In the genomic region with DNA sequence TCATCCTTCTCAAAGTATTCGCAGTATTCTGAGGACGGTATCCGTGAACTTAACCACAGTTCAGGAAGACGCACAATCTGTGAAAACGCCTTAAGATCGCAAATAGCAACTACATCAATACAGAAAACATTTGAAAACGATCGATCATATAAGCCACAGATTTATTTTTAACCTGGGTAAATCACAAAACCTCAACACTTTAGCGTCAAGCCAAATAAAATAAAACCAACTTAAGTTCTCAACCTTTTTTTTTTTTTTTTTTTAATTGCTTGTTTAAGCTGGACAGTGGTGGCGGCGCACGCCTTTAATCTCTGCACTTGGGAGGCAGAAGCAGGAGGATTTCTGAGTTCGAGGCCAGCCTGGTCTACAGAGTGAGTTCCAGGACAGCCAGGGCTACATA, we compare ENCODE assay signal across 8 mouse cellular contexts. TPM values are rescaled to one million over a fixed set of nuclear protein-coding genes. Genes with fewer than 3 reads are reported as not detected.
DNase-seq lines count a peak whose midpoint lies in the region; ATAC-seq and TF ChIP-seq lines count a peak whose summit lies in the region.

No protein-coding gene starts in this region.

- TF ChIP-seq CTCF in gastrocnemius, adult 2 months (IDR thresholded peaks at IDR 0.05), result no peak
- TF ChIP-seq CTCF in C2C12 (IDR thresholded peaks at IDR 0.05; ENCODE audit: control insufficient read depth, insufficient read depth, insufficient read length), result no peak

- ATAC-seq in forebrain, embryonic 11.5 days (replicated peaks; ENCODE audit: low FRiP score), result no peak
- ATAC-seq in liver, embryonic 13.5 days (ENCODE audit: low read depth), result no peak; the same call in 1 of the 2 replicates
- ATAC-seq in megakaryocyte-erythroid progenitor cell, adult 5-6 weeks (replicated peaks; ENCODE audit: low FRiP score, low TSS enrichment, poor library complexity, severe bottlenecking), result no peak

- H3K9ac ChIP-seq in forebrain, embryonic 11.5 days (ENCODE audit: low read length), result no peak overlapping the region
- H3K9ac ChIP-seq in liver, embryonic 13.5 days, result peak overlapping the region; percentile 52

- H3K9me3 ChIP-seq in forebrain, embryonic 11.5 days (ENCODE audit: control insufficient read depth, low read length), result no peaks in the 10 kb centered on the region
- H3K9me3 ChIP-seq in liver, embryonic 13.5 days (replicated peaks), result no peaks in the 10 kb centered on the region

- no peak for DNase-seq in gastrocnemius, adult 2 months
- no peak for DNase-seq in gastrocnemius, postnatal 25 days
- no peak for DNase-seq in forebrain, embryonic 11.5 days (ENCODE audit: low spot score)
- no peak for DNase-seq in liver, embryonic 13.5 days
- DNase-seq in yolk sac, embryonic 10.5 days (ENCODE audit: low spot score), result no peak
- DNase-seq in left cerebral cortex, adult 11 months (ENCODE audit: low spot score), result no peak

- peak overlapping the region; percentile 76 for H3K27ac ChIP-seq in gastrocnemius, adult 2 months
- H3K27ac ChIP-seq in forebrain, embryonic 11.5 days (ENCODE audit: low read depth, low read length), result no peak overlapping the region
- no peak overlapping the region for H3K27ac ChIP-seq in liver, embryonic 13.5 days

- intact Hi-C loops in gastrocnemius, adult 2 months (cut with DNase I), result no loop called here

- WGBS in forebrain, embryonic 11.5 days, result 36% methylated on average over 13 of the region's 13 CpGs
- WGBS in liver, embryonic 13.5 days (ENCODE audit: insufficient replicate concordance), result 14% methylated on average over 13 of the region's 13 CpGs

- peaks cover 20% of the 10 kb centered on the region for H3K79me2 ChIP-seq in C2C12 (ENCODE audit: control insufficient read depth, insufficient read depth)

- peaks cover 18% of the 10 kb centered on the region for H3K36me3 ChIP-seq in C2C12 (ENCODE audit: control insufficient read depth, insufficient read depth)
- H3K36me3 ChIP-seq in forebrain, embryonic 11.5 days (ENCODE audit: control insufficient read depth, insufficient read depth, low read length), result no peaks in the 10 kb centered on the region; the same call in 1 of the 2 replicates
- peaks cover 29% of the 10 kb centered on the region for H3K36me3 ChIP-seq in liver, embryonic 13.5 days

- no peak overlapping the region for H3ac ChIP-seq in C2C12 (ENCODE audit: control insufficient read depth, insufficient read length, low read depth)

- no peak overlapping the region for H3K4me2 ChIP-seq in forebrain, embryonic 11.5 days (ENCODE audit: low read depth, low read length, severe bottlenecking)
- H3K4me2 ChIP-seq in liver, embryonic 13.5 days, result peak overlapping the region; percentile 65

- peaks cover 17% of the 10 kb centered on the region for H3K79me3 ChIP-seq in C2C12 (ENCODE audit: low read depth)

- H3K4me1 ChIP-seq in forebrain, embryonic 11.5 days (replicated peaks; ENCODE audit: control insufficient read depth, insufficient read depth, low read length), result peaks cover 3% of the 10 kb centered on the region; the same call in 1 of the 2 replicates
- H3K4me1 ChIP-seq in liver, embryonic 13.5 days (replicated peaks), result peaks cover 25% of the 10 kb centered on the region

- peak overlapping the region; percentile 98 for H3K4me3 ChIP-seq in gastrocnemius, adult 2 months
- peak overlapping the region; percentile 11 for H3K4me3 ChIP-seq in C2C12 (ENCODE audit: insufficient read depth, poor library complexity, severe bottlenecking)
- peak overlapping the region; percentile 76 for H3K4me3 ChIP-seq in forebrain, embryonic 11.5 days (ENCODE audit: low read depth, low read length)
- H3K4me3 ChIP-seq in liver, embryonic 13.5 days (replicated peaks), result peak overlapping the region; percentile 56

- H3K27me3 ChIP-seq in C2C12 (ENCODE audit: control insufficient read depth, insufficient read depth, insufficient read length), result peaks cover 4% of the 10 kb centered on the region
- H3K27me3 ChIP-seq in forebrain, embryonic 11.5 days (ENCODE audit: control insufficient read depth, insufficient read depth, low read length), result no peaks in the 10 kb centered on the region
- H3K27me3 ChIP-seq in liver, embryonic 13.5 days, result no peaks in the 10 kb centered on the region

TF ChIP-seq in C2C12, 6 proteins besides CTCF, POLR2A, EP300 and RAD21:
- TF ChIP-seq MYOG (IDR thresholded peaks at IDR 0.05; ENCODE audit: control insufficient read depth, extremely low read depth, insufficient read length), result no peak
- no peak for TF ChIP-seq MAX (IDR thresholded peaks at IDR 0.05)
- no peak for TF ChIP-seq FOSL1 (IDR thresholded peaks at IDR 0.05; ENCODE audit: insufficient read depth, low read length, poor library complexity, severe bottlenecking)

RNA-seq across cellular contexts. Expression of gene Plrg1, which starts 0.6 kb away (rescaled TPM):
- total RNA-seq in gastrocnemius, adult 2 months (2021), result 10 to 100 TPM; 22.8 to 23.0 TPM
- 10 to 100 TPM; 18.6 to 20.1 TPM for total RNA-seq in gastrocnemius, postnatal 25 days (2021)
- 58.2 TPM for polyA plus RNA-seq in C2C12 (2012; fragmentation: generic; extraction: Trizol)
- polyA plus RNA-seq in forebrain, embryonic 11.5 days (2014; fragmentation: Nextera tagmentation; extraction: Ambion mirVana), result 129 and 135 TPM in 2 replicates
- polyA plus RNA-seq in liver, embryonic 13.5 days (2015; fragmentation: Nextera tagmentation; extraction: Ambion mirVana), result 60.3 and 63.2 TPM in 2 replicates
- total RNA-seq in megakaryocyte-erythroid progenitor cell, adult 5-6 weeks (2014; fragmentation: Nextera tagmentation), result 66.7 and 68.1 TPM in 2 replicates
- 85.2 and 117 TPM in 2 replicates for total RNA-seq in megakaryocyte-erythroid progenitor cell, adult 5-6 weeks (2017)

RNA-seq across cellular contexts. Expression of gene Fgb, which starts 5.1 kb away (rescaled TPM):
- total RNA-seq in gastrocnemius, adult 2 months (2021), result not detected
- not detected for total RNA-seq in gastrocnemius, postnatal 25 days (2021)
- not detected for polyA plus RNA-seq in C2C12 (2012; fragmentation: generic; extraction: Trizol)
- not detected in 2 replicates for polyA plus RNA-seq in forebrain, embryonic 11.5 days (2014; fragmentation: Nextera tagmentation; extraction: Ambion mirVana)
- polyA plus RNA-seq in liver, embryonic 13.5 days (2015; fragmentation: Nextera tagmentation; extraction: Ambion mirVana), result 191 and 210 TPM in 2 replicates
- total RNA-seq in megakaryocyte-erythroid progenitor cell, adult 5-6 weeks (2014; fragmentation: Nextera tagmentation), result not detected in 2 replicates
- total RNA-seq in megakaryocyte-erythroid progenitor cell, adult 5-6 weeks (2017), result not detected in 2 replicates

RNA-seq across cellular contexts. Expression of gene Fga, which starts 28.9 kb away (rescaled TPM):
- not detected for total RNA-seq in gastrocnemius, adult 2 months (2021)
- total RNA-seq in gastrocnemius, postnatal 25 days (2021), result not detected
- not detected for polyA plus RNA-seq in C2C12 (2012; fragmentation: generic; extraction: Trizol)
- polyA plus RNA-seq in forebrain, embryonic 11.5 days (2014; fragmentation: Nextera tagmentation; extraction: Ambion mirVana), result not detected in 2 replicates
- polyA plus RNA-seq in liver, embryonic 13.5 days (2015; fragmentation: Nextera tagmentation; extraction: Ambion mirVana), result 276 and 332 TPM in 2 replicates
- total RNA-seq in megakaryocyte-erythroid progenitor cell, adult 5-6 weeks (2014; fragmentation: Nextera tagmentation), result not detected in 2 replicates
- not detected in 2 replicates for total RNA-seq in megakaryocyte-erythroid progenitor cell, adult 5-6 weeks (2017)

RNA-seq across cellular contexts. Expression of gene Fgg, which starts 47.2 kb away (rescaled TPM):
- total RNA-seq in gastrocnemius, adult 2 months (2021), result not detected
- total RNA-seq in gastrocnemius, postnatal 25 days (2021), result not detected
- polyA plus RNA-seq in C2C12 (2012; fragmentation: generic; extraction: Trizol), result not detected
- not detected in 2 replicates for polyA plus RNA-seq in forebrain, embryonic 11.5 days (2014; fragmentation: Nextera tagmentation; extraction: Ambion mirVana)
- 255 and 310 TPM in 2 replicates for polyA plus RNA-seq in liver, embryonic 13.5 days (2015; fragmentation: Nextera tagmentation; extraction: Ambion mirVana)
- not detected in 2 replicates for total RNA-seq in megakaryocyte-erythroid progenitor cell, adult 5-6 weeks (2014; fragmentation: Nextera tagmentation)
- not detected in 2 replicates for total RNA-seq in megakaryocyte-erythroid progenitor cell, adult 5-6 weeks (2017)

Comparison
In these comparisons a context has a peak if more than half of its experiments do, and no peak if none do; other contexts are left out.
1. H3K4me3 ChIP-seq: peak in every context shown above with its lines; median percentile 98 in gastrocnemius, adult 2 months; 76 in forebrain, embryonic 11.5 days; 56 in liver, embryonic 13.5 days; 11 in C2C12.